Mouse (Mus musculus) neutrophil, adult 5-6 weeks (primary cell): ENCODE results near the gene Klhl29. TPM values are rescaled to one million over a fixed set of nuclear protein-coding genes. Genes with fewer than 3 reads are reported as not detected.

ENCODE experiments used
- ATAC-seq: fragments of 151-379, 151-347 bp; 2 replicates; pipeline ENCODE4 v1.8.0; 2017; ENCODE audit warnings: mild to moderate bottlenecking, moderate TSS enrichment; ENCODE audit not compliant: insufficient number of reproducible peaks, poor library complexity, low FRiP score, severe bottlenecking; ENCODE audit errors: extremely low read depth
- total RNA-seq: library from RNA; stranded (forward); fragments of 200-1000 nt; gene quantifications from 2 replicates; pipeline ENCODE4 v1.2.3, GENCODE M21; 2017

Gene Klhl29
- total RNA-seq, 1 experiment from 2014 or later, result 0.12 TPM

DNA sequence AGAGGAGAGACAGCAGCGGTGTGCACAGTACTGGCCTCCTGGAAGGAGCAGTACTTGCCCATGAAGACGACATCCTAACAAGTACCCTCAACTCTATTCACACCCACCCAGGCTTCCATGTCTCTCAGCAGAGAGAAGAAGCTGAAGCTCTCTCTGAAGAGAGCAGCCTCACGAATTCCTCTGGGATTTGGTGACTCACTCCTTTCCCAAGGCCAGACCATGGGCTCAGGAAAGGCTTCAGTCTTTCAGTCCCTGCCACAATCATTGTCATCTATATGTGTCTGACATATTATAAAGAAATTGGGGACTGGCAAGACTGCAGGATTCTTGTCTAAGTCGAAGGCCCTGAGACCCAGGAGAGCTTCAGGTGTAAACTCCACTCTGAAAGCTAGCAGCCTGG is 213.9 kb downstream of the Klhl29 start:
- no peak for ATAC-seq

DNA sequence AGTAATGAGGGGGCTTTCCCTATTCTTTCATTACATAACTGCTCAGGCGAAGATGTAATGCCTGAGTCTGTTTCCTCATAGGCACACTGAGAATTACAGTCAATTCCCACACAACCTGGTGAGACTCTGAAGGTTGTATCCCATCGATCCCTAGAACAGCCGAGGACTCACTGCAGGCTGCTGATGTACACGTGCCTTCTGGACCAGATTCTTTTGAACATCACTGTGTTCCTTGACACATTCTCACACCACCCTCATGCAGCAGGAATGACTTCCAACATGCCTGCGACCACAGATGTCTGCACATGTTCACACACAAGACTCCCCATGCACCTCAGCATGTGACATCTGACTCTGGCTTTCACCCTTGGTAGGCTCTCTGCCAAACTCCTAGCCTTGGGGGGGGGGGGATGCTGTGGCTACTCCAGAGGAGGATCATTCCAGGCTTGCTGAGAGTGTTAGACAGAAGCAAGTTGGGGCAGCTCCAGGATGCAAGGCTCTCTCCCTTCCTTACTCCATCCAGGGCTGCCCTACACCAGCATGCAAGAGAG is 217.5 kb downstream of the Klhl29 start:
- no peak for ATAC-seq

- no peak for ATAC-seq
These were observed 218.3 kb downstream of the Klhl29 start for GRCm38 (mm10) chr12:5157021-5157681.

DNA sequence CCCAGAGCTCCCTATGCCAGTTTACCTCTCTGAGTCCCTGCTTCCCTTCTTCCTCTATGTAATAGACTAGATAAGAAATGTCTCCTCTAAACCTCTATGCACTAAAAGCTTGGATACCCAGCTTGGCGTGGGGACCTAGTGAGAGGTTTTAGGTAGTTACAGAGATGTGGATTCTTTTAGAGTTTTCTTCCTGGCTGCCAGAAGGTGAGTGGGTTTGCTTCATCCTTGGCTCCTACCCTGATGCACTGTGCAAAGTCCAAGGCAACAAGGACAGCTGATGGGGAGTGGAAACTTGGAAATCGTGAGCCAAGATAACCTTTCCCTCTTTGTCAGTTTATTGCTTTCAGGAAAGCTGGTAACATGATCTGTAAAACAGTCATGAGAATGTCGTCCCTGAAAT is 220.3 kb downstream of the Klhl29 start:
- no peak for ATAC-seq

DNA sequence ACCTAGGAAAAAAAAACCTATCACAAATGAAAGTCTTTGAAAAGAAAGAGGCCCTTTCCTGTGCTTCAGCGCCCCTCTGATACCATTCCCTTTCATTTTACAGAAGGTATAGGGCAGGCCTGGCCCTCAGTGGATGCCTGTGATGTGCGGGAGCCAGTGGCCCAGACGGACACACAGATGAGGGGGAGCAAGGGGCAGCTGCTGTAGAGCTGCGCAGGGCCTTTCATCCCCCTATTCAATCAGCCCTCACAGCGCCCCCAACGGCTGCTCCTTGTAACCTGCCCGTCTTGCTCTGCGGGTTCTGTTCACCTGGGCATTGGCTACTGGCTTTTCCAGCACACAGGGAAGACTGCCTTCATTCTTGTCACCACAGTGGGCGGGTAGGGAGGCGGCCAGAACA is 223.6 kb downstream of the Klhl29 start:
- no peak for ATAC-seq

DNA sequence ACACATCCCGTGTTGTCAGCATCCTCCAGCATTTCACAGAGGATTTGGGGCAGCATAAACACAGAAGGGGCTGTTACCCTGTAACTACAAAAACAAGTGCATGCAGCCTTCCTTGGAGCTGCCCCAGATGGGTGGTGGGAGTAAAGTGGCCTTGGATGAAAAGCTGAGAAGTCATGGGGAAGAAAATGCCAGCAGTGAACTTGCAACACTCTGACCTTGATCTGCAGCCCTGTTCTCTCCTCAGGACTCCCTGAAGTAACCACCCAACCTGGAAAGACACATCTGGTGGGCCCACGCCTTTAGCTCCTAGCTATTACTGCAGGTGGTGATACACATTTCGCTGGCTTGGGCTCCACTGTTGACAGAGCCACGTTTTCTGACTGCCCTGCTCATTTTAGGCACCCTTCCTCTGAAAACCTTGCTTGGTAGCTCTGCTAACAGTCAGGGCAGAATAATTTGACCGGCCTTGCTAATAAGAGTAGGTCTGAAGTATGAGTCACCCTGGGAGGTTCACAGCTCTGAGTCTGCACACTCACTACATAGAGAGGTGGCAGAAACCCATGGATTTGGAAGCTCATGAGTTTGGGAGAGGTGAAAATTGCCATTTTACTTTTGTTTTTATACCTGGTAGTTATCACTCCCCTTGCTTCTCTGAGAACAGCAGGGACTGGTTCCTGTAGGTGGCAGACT is 228.0 kb downstream of the Klhl29 start:
- ATAC-seq, result no peak

DNA sequence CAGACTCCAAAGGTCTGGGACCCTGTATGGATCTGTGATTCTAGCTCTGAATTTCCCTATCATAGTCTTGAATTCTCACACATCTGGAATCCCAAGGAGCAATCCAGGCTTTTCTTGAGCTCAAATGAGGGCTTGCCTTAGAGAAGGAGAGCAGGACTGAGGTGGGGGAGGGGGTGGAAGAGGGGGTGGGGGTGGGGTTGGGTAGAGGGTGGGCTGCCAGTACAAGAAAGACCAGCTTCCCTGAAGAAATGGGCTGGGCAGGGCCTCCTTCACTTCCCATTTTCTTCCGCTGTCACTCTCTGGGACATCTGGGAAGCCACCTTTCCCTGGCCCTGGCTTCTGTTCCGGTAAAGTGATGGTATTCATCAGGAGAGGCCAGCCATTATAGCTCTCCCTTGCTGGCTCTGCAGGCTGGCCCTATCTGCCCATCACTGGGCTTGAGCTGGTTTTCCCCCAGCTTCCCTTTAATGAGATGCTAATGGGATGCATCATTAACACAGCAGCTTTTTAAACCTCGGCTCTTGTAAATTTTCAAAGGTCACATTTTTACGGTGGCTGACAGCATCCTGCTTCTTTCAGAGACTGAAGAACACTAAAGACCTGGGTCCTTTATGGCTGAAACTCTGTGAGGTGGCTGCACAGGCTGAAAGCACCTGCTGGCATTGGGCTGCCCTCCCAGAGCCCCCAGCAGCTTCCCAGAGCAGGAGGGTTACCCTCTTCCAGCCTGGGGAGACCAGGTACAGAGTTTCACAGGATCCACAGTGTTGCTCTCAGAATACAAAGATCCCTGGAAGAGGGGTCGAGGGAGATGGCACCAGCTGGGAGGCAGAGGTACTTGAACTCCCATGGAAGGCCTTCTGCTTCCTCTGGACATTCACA is 231.3 kb downstream of the Klhl29 start:
- ATAC-seq, result no peak

GRCm38 (mm10) chr12:5143224-5143623 is 232.3 kb downstream of the Klhl29 start:
- ATAC-seq, result no peak

DNA sequence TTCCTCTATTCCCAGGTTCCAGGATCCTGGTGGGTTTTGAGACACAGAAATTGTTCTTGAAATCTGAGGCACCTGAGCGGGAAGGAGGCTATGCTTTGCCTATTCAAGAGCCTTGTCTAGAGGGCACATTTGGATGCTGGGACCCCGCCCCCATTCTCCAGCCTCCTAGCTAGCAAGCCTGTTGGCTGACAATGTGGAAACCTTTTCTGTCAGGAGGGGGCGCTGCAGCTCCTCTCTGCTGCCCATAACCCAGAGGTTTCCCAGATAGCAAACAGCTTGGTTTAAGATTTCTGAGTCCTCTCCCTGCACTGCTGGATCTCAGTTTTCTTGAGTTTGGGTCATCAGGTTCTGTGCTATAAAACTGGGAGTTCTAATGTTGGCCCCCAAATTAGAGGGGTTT is 232.7 kb downstream of the Klhl29 start:
- no peak for ATAC-seq

DNA sequence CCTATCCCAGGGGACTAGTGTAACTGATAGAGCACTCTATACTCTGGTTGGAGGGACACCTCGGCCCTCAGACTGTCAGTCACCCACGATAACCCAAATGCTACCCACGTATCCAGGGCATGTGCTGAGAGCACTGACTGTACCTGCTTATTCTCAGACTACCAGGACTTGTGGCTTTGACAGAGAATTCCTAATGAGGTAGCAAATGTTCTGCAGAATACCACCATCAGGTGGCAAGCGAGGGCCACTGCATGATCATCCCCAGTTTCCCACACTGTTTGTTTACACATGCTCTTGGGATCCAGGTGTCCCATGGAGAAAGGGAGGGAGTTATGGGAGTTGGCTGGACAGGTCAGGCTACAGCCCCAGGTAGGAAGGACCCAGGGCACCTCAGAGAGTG is 234.4 kb downstream of the Klhl29 start:
- ATAC-seq, result no peak

- ATAC-seq, result no peak
These were observed 236.2 kb downstream of the Klhl29 start for GRCm38 (mm10) chr12:5139302-5139701.

- no peak for ATAC-seq
These were observed 239.2 kb downstream of the Klhl29 start for GRCm38 (mm10) chr12:5136300-5136699.

GRCm38 (mm10) chr12:5129190-5129589 is 246.3 kb downstream of the Klhl29 start:
- ATAC-seq, result no peak

- no peak for ATAC-seq
These were observed 249.6 kb downstream of the Klhl29 start for GRCm38 (mm10) chr12:5125907-5126306.

GRCm38 (mm10) chr12:5122972-5123371 is 252.5 kb downstream of the Klhl29 start:
- no peak for ATAC-seq

GRCm38 (mm10) chr12:5120249-5120648 is 255.2 kb downstream of the Klhl29 start:
- ATAC-seq, result no peak

- no peak for ATAC-seq
These were observed 255.8 kb downstream of the Klhl29 start for GRCm38 (mm10) chr12:5119726-5120125.

DNA sequence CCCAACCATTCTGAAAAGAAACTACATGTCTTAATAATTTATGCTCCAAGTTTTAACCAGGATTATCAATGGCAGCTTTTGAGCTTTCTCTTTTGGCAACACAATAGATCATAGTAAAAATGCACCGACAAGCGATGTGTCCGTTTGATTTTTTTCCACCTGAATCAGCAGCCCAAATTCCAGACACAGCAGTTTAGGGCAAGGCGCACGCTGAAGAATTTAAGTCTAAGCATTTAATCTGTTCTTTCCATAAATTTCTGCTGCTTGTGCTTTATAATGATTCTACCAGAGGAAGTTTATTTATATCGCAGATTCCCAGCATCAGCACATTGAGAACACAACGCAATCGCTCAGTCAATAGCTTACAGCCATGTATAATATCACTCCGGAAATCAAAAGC is 256.2 kb downstream of the Klhl29 start:
- no peak for ATAC-seq

- ATAC-seq, result no peak
These were observed 258.9 kb downstream of the Klhl29 start for GRCm38 (mm10) chr12:5116605-5117004.

DNA sequence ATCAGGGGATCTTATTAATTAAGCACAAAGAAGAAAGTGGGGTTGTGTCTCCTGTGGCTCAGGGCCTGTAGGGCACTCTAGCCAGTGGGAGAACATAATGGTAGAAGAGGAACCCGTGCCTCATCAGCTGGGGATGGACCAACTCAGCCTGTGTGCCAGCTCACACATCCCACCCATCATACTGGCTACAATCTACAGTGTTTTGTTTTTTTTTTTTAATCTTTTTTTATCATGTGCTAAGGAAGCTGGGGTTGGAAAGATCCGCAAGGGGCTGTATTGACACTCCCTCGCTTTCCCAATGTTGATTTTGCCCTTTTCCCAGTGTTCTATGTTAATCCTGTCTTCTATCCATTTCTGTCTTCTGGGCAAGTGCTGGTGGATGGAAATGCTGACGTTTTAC is 260.9 kb downstream of the Klhl29 start:
- ATAC-seq, result no peak
